Mouse (Mus musculus) liver, embryonic 15.5 days (tissue): ENCODE data around the gene Gigyf1. TPM values are rescaled to one million over a fixed set of nuclear protein-coding genes. Genes with fewer than 3 reads are reported as not detected.

ENCODE experiments used
- ATAC-seq: fragments of 200-750 bp; cut with Nextera tagmentation; 2 replicates; pipeline ENCODE4 v1.8.0; 2017; ENCODE audit warnings: moderate number of reproducible peaks, mild to moderate bottlenecking, moderate library complexity; ENCODE audit not compliant: insufficient read depth
- H3K27ac ChIP-seq: fragments of 300-500 bp; sonication (generic); replicated peaks from 2 replicates; pipeline ENCODE4 v1.5.1; 2015; ENCODE audit warnings: mild to moderate bottlenecking, inconsistent platforms
- H3K27me3 ChIP-seq: fragments of 300-500 bp; sonication (generic); 2 replicates; pipeline ENCODE4 v1.6.1; 2015; ENCODE audit warnings: mild to moderate bottlenecking, inconsistent platforms
- H3K36me3 ChIP-seq: fragments of 300-500 bp; sonication (generic); replicated peaks from 2 replicates; pipeline ENCODE4 v1.6.1; 2015; ENCODE audit warnings: moderate library complexity, mild to moderate bottlenecking, inconsistent platforms
- H3K4me1 ChIP-seq: fragments of 300-500 bp; sonication (generic); replicated peaks from 2 replicates; pipeline ENCODE4 v1.6.1; 2015; ENCODE audit warnings: inconsistent platforms
- H3K4me2 ChIP-seq: fragments of 300-500 bp; sonication (generic); 2 replicates; pipeline ENCODE4 v1.6.1; 2015; ENCODE audit warnings: moderate library complexity, mild to moderate bottlenecking, inconsistent platforms
- H3K4me3 ChIP-seq: fragments of 300-500 bp; sonication (generic); replicated peaks from 2 replicates; pipeline ENCODE4 v1.5.1; 2015; ENCODE audit warnings: mild to moderate bottlenecking, inconsistent platforms
- H3K9ac ChIP-seq: fragments of 300-500 bp; sonication (generic); 2 replicates; pipeline ENCODE4 v1.6.1; 2015; ENCODE audit warnings: moderate library complexity, mild to moderate bottlenecking, inconsistent platforms
- H3K9me3 ChIP-seq: fragments of 300-500 bp; sonication (generic); replicated peaks from 2 replicates; pipeline ENCODE4 v1.6.1; 2016; ENCODE audit warnings: inconsistent platforms
- WGBS: fragments of 180-500 bp; shearing (Covaris S2); methylation state at CpG from one replicate; pipeline ENCODE4 v1.1.7; 2015; ENCODE audit warnings: mixed read lengths; ENCODE audit not compliant: insufficient replicate concordance; 5-methylcytosine and 5-hydroxymethylcytosine counted together
- polyA plus RNA-seq: library from polyadenylated mRNA; unstranded; fragments of >200 nt; fragmentation: Nextera tagmentation; extraction: Ambion mirVana; gene quantifications from 2 replicates; pipeline ENCODE4 v1.2.1, GENCODE M21; 2015

Gigyf1 gene
- polyA plus RNA-seq, 1 experiment from 2014 or later, result 3.2 TPM

DNA sequence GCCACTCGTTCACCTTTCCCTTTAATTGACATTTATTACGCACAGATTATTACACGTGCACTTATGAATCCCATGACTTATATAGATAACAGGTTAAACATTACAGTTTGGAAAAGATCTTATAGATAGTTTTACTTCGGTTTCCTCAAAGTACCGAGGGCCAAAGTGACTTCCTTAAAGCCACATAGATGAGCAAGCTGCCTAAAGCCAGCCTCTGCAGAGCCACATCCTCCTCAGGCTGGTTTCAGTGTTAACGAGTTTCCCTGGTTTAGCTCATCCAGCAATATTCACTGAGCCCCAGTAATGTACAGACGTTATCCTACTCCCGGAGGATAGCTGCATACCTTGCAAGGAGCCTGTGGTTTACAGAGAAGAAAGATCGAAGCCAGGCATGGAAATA is 17.0 kb downstream of the Gigyf1 start:
- Histone ChIP-seq H3K4me3 (no peak overlapping the region), H3K4me1 (peaks cover 31% of the 10 kb centered on the region), H3K9ac (no peak overlapping the region), H3K9me3 (no peaks in the 10 kb centered on the region), H3K27ac (no peak overlapping the region), H3K36me3 (peaks cover 3% of the 10 kb centered on the region), H3K4me2 (peak overlapping the region; percentile 5; the same call in 1 of the 2 replicates), H3K27me3 (0 out of 2 replicates have a peak, but pooled peaks cover 5% of the 10 kb centered on the region)
- WGBS, result 46% methylated on average over 9 of the region's 9 CpGs
- no peak for ATAC-seq

DNA sequence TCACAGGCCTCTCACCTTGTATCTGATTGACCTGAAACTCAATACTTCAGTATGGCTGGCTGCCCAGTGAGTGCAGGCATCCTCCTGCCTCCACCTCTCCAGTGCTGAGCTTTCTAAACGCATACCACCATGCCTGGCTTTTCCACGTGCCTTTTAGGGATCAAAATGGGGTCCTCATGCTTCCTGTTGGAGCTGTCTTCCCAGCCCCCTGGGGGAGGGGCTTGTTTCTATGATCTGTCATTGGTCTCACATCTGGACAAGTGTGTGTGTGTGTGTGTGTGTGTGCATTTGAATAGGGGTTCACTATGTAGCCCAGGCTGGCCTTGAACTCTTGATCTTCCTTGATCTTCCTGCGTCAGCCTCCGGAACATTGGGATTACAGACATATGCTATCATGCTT is 19.1 kb downstream of the Gigyf1 start:
- ATAC-seq, result no peak

DNA sequence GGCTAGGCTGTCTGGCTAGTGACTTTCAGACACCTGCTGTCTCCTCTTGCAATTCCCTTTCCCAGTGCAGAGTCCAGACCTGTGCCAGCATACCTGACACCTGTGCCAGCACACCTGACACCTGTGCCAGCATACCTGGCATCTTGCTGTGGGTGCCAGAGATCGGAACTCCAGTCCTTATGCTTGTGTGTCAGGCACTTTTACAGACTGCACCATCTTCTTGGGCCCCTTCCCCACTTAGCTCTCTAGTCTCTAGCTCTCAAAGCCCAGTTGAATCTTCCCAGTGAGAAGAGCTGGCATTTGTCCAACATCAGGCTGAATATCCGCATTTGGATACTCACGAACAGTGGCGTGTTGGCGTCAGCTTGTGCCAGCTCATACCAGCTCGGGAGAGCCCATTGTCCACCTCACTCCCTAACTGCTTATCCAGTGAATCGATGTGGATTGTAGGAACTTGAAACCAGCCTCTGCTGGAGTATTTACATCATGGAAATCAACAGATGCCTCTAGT is 21.0 kb downstream of the Gigyf1 start:
- Histone ChIP-seq H3K27ac (no peak overlapping the region), H3K9ac (no peak overlapping the region), H3K4me2 (no peak overlapping the region), H3K36me3 (no peaks in the 10 kb centered on the region), H3K4me1 (peaks cover 9% of the 10 kb centered on the region), H3K4me3 (no peak overlapping the region), H3K27me3 (0 out of 2 replicates have a peak, but pooled peaks cover 5% of the 10 kb centered on the region), H3K9me3 (no peaks in the 10 kb centered on the region)
- 57% methylated on average over 7 of the region's 7 CpGs for WGBS
- no peak for ATAC-seq

More for the DNA sequence above, 19.1 kb downstream of the Gigyf1 start:
- H3K27ac ChIP-seq, result no peak overlapping the region
- WGBS, result 54% methylated on average over 4 of the region's 4 CpGs
- H3K9ac ChIP-seq, result no peak overlapping the region
- peaks cover 16% of the 10 kb centered on the region for H3K4me1 ChIP-seq
- no peak overlapping the region for H3K4me2 ChIP-seq
- H3K36me3 ChIP-seq, result no peaks in the 10 kb centered on the region
- 0 out of 2 replicates have a peak, but pooled peaks cover 5% of the 10 kb centered on the region for H3K27me3 ChIP-seq
- no peak overlapping the region for H3K4me3 ChIP-seq
- no peaks in the 10 kb centered on the region for H3K9me3 ChIP-seq

DNA sequence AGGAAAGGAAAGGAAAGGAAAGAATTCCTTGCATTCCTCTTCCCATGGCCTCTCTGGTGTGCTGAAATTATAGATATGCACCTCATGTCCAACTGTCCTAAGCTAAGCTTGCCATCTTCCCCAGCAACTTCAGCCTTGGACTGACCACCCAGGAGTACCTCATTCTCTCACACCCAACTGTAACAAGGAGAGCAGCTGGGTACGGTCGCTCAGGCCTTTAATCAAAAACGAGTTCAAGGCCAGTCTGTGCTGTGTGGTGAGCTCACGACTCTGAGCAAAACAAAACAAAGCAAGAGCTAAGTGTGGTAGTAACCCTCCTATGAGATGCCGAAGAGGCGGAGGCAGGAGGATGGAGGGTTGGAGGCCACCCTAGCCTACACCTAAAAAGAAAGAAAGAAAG is 22.6 kb downstream of the Gigyf1 start:
- no peak for ATAC-seq
- Histone ChIP-seq H3K4me2 (no peak overlapping the region), H3K9me3 (no peaks in the 10 kb centered on the region), H3K36me3 (no peaks in the 10 kb centered on the region), H3K4me3 (no peak overlapping the region), H3K9ac (no peak overlapping the region), H3K27ac (no peak overlapping the region), H3K27me3 (peaks cover 14% of the 10 kb centered on the region), H3K4me1 (0 out of 2 replicates have a peak, but pooled peaks cover 3% of the 10 kb centered on the region)
- 60% methylated on average over 6 of the region's 6 CpGs for WGBS

DNA sequence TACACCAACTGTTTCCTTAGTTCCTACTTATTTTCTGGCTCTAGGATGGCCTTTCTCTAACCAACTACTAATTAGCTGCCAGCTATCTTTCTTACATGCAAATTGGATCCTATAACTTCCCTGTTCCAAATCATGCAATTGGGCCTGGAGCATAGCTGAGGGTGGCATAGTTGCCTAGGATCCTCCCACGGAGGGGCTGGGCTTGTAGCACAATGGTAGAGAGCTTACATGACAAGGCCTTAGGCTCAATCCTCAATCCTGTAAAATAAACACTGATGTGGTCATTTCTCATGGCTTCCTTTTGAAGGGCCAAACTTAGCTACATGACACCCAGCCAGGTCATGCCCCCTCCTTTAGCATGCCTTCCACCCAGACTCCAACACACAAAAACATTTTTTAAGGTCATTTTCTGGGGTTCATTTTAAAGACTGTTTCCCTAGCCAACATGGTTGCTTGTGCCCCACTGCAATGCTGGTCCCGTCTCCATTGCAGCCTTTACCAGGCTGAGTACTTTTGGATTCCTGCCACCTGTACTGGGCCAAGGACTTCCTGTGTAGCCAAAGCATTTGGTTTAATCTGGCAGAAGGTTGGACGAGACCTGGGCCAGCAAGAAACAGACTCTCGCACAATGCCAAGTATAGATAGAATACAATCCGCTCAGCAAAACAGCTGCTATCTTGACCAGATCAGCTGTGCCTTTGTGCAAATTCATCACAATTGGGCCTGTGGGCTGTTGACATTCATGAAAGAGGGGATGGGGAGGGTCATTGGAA is 23.6 kb downstream of the Gigyf1 start:
- 52% methylated on average over 5 of the region's 5 CpGs for WGBS
- Histone ChIP-seq H3K9ac (no peak overlapping the region), H3K4me1 (0 out of 2 replicates have a peak, but pooled peaks cover 3% of the 10 kb centered on the region), H3K4me2 (no peak overlapping the region), H3K9me3 (no peaks in the 10 kb centered on the region), H3K27me3 (peaks cover 14% of the 10 kb centered on the region), H3K27ac (no peak overlapping the region), H3K36me3 (no peaks in the 10 kb centered on the region), H3K4me3 (no peak overlapping the region)
- ATAC-seq, result no peak

DNA sequence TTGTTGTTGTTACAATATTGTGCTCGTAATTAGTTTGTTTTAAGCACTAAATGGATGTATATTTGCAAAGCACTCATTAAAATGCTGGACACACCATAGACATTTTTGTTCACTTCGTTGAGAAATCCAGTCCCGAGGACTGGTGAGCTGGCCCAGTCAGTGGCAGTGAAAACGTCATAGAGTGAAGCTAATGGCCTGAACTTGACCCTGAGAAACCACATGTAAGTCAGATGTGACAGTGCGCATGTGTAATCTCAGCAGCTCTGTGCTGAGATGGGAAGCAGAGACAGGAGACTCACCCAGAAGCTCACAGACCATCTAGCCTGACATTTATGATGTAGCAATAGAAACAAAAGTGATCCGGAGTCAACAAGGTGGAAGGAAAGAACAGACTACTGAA is 26.6 kb downstream of the Gigyf1 start:
- no peak for ATAC-seq
- H3K9ac ChIP-seq, result no peak overlapping the region
- no peak overlapping the region for H3K4me2 ChIP-seq
- H3K4me1 ChIP-seq, result 0 out of 2 replicates have a peak, but pooled peaks cover 3% of the 10 kb centered on the region
- peaks cover 18% of the 10 kb centered on the region for H3K27me3 ChIP-seq
- H3K9me3 ChIP-seq, result no peaks in the 10 kb centered on the region
- 55% methylated on average over 6 of the region's 6 CpGs for WGBS
- H3K4me3 ChIP-seq, result no peak overlapping the region
- no peak overlapping the region for H3K27ac ChIP-seq
- no peaks in the 10 kb centered on the region for H3K36me3 ChIP-seq

DNA sequence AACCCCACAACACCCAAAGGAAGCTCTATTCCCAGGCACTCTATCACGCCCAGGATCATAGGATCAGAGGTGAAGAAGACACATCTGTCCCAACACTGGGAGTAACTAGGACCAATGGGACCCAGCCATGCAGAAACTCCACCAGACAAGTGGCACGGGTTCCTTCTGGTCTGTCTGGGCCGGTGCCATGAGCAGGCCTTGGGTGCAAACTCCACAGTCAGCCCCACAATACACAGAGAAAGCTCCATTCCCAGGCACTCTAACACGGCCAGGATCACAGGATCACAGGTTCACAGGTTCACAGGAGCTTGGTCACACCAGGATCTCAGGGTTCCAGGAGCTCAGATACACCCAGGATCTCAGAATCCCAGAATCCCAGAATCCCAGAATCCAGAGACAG is 27.2 kb downstream of the Gigyf1 start:
- Histone ChIP-seq H3K36me3 (no peaks in the 10 kb centered on the region), H3K9me3 (no peaks in the 10 kb centered on the region), H3K27ac (no peak overlapping the region), H3K4me2 (no peak overlapping the region), H3K4me3 (no peak overlapping the region), H3K27me3 (peaks cover 21% of the 10 kb centered on the region), H3K4me1 (0 out of 2 replicates have a peak, but pooled peaks cover 3% of the 10 kb centered on the region), H3K9ac (no peak overlapping the region; the same call in 1 of the 2 replicates)
- 61% methylated on average over 4 of the region's 4 CpGs for WGBS
- ATAC-seq, result no peak

DNA sequence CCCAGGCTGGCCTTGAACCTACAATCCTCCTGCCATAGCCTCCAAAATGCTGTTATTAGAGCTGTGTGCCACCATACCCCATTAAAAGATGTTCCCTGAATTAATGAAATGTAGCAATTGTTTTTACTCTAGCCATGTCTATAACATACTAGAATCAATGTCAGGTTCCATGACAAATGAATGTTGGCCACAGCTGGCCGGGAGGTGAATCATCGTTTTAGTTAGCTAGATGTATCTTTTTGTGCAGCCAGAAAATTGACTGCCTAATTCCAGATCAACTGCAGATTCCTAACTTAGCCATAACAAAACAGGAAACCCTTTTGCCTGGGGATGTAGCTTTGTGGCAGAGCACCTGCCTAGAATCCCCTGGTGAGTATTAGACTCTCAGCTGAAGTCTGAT is 31.5 kb downstream of the Gigyf1 start:
- WGBS, result 68% methylated on average over 2 of the region's 2 CpGs
- Histone ChIP-seq H3K4me2 (no peak overlapping the region), H3K27me3 (peaks cover 50% of the 10 kb centered on the region), H3K9ac (no peak overlapping the region), H3K4me3 (no peak overlapping the region), H3K27ac (no peak overlapping the region), H3K4me1 (peaks cover 9% of the 10 kb centered on the region), H3K9me3 (no peaks in the 10 kb centered on the region), H3K36me3 (no peaks in the 10 kb centered on the region)
- ATAC-seq, result no peak

DNA sequence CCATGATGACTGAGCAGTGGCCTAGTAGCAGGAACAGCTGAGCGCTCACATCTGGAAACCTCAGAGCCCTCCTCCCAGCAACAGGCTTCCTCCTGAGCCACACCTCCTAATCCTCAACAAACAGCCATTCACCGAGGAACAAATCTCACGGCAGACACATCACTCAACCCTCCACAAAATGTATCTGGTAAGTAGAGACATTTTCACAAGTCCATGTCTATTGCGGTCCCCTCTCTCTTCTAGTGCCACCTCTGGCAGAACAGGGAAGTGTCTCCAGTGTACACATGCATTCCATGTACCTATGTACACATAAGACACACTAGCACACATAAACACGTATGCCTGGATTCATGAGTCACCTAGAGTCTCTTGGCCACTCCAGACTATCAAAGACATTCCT is 32.8 kb downstream of the Gigyf1 start:
- no peak for ATAC-seq
- Histone ChIP-seq H3K27me3 (peaks cover 53% of the 10 kb centered on the region), H3K9me3 (no peaks in the 10 kb centered on the region), H3K4me3 (no peak overlapping the region), H3K9ac (no peak overlapping the region), H3K4me2 (no peak overlapping the region), H3K4me1 (peaks cover 9% of the 10 kb centered on the region), H3K36me3 (no peaks in the 10 kb centered on the region), H3K27ac (no peak overlapping the region)
- 62% methylated on average over 5 of the region's 5 CpGs for WGBS

DNA sequence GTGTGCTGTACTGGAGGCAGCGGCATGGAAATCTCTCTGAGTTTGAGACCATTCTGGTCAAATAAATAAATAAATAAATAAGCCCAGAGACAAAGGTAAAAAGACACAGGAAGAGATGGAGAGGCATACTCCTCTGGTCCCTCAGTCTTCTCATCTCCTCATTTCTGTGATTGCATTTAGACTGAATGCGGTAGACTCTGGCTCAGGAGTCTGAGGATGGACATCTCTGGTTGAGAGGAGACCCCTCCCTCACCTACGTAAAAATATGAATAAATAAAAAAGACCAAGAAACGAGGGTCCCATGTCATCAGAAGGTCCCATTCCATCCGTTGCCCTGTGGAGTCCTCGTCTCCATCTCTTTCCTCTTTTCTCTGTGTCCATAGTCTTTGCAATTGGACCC is 34.7 kb downstream of the Gigyf1 start:
- Histone ChIP-seq H3K27ac (no peak overlapping the region), H3K9ac (no peak overlapping the region), H3K4me3 (no peak overlapping the region), H3K4me1 (peaks cover 9% of the 10 kb centered on the region), H3K9me3 (no peaks in the 10 kb centered on the region), H3K27me3 (peaks cover 60% of the 10 kb centered on the region), H3K36me3 (no peaks in the 10 kb centered on the region), H3K4me2 (peak overlapping the region; percentile 45)
- no peak for ATAC-seq
- 18% methylated on average over 6 of the region's 6 CpGs for WGBS

DNA sequence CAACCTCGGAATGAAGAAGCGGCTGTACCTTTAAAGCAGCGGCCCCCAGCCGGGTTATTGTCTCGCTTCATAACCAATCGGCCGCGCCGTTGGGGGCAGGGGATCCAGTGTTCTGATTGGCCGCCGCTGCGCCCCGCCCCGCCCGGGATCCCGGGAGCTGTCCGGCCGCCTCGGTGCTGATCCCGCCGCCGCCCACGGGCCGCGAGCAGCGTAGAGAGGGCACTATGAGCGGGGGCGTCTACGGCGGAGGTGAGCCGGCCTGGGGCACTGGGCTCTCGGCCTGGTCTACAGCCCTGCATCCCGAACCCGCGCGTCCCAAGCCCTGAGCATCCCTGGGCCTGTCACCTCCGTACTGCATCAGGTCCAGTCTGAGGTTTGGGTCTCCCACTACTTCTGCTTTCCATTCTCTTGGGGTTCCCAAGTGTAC is 35.1 kb downstream of the Gigyf1 start, which contains the start of gene Actl6b:
TSS of gene Actl6b (plus strand) at position 107 of the 427 bp plus-strand sequence.
- Histone ChIP-seq H3K27ac (no peak within 1 kb of the TSS), H3K4me3 (no peak within 1 kb of the TSS), H3K4me1 (peaks cover 9% of the 10 kb centered on the region), H3K4me2 (peak within 1 kb of the TSS; percentile 45), H3K9ac (no peak within 1 kb of the TSS), H3K27me3 (peaks cover 63% of the 10 kb centered on the region), H3K36me3 (no peaks in the 10 kb centered on the region), H3K9me3 (no peaks in the 10 kb centered on the region)
- 1% methylated on average over 37 of the region's 37 CpGs for WGBS
- ATAC-seq, result peak; percentile 64
